Mouse (Mus musculus) liver, postnatal 0 days (tissue): ENCODE data around the gene Hoxb5.

Experiments
- CTCF ChIP-seq: sonication (generic); IDR thresholded peaks from 2 replicates; pipeline ENCODE4 v1.5.1; 2016; ENCODE audit warnings: antibody characterized with exemption, low read depth
- EP300 ChIP-seq: IDR thresholded peaks from 2 replicates; pipeline ENCODE4 v1.6.1; 2016; ENCODE audit warnings: antibody characterized with exemption, low read depth, mild to moderate bottlenecking

- TF ChIP-seq CTCF: no peak
- no peak for TF ChIP-seq EP300
Measured at GRCm38 (mm10) chr11:96254221-96254620, 48.9 kb upstream of the Hoxb5 start.
